Mouse (Mus musculus) frontal cortex, adult 2 months (tissue): ENCODE results near the gene Diras1. TPM values are rescaled to one million over a fixed set of nuclear protein-coding genes. Genes with fewer than 3 reads are reported as not detected.
"Not testable (repeated sequence)": the region's sequence is repeated elsewhere in the genome, so short reads cannot be mapped to it uniquely, and the experiment has no call there.

Experiments
- DNase-seq, 2 experiments: peaks; one replicate each; pipeline ENCODE4 v3.0.0; 2022; ENCODE audit warnings: low spot score in 1 of 2; ENCODE audit errors: extremely low spot score in 1 of 2
- polyA plus RNA-seq: library from polyadenylated mRNA; depleted of rRNA; stranded (reverse); fragments of >200 nt; gene quantifications from 2 replicates; pipeline ENCODE4 v1.2.3, GENCODE M21; 2012

Gene Diras1
- polyA plus RNA-seq, 1 experiment, result 82.1 TPM

DNA sequence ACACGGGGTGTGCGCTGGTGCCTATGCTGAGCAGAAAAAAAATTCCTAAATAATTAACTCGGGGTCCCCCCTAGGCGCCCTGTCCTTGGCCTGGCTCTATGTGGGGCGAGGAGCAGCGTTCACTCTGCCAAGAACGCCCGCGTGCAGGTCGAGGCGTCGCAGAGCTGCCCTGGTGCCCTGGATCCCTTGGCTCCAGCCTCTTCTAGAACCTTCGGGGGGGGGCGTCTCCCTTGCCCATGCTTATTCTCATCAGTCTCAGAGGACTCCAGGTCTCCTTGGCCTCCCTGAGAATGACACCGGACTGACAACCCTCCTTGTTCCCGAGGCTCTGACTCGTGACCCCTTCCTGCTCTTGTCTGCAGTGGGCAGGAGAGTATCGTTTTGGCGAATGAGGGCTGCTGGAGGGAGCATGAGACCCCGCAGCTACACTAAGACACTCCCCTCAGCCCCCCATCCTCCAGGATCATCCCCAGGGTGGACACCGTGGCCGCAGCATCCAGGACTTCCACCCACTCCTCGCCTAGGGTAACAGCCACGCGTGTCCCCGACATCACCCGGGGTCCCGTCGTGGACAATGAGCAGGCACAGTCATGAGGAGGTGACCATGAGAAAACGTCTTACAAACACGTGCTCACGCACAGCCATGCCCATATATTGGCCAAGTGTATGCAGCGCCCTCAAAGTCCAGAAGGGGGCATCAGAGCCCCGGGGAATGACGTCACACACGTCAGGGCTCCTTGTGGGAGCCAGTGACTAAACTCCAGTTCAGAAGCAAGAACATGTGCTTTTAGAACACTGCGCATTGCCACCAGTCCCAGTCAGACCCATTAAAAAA lies 25.9 kb downstream of the Diras1 start:
- DNase-seq, result peak; percentile 77 to 94

- peak in 1 of 2 experiments; percentile 78 for DNase-seq
Observed at GRCm38 (mm10) chr10:80998778-80999177, 26.7 kb downstream of the Diras1 start.

- peak in 1 of 2 experiments; percentile 69 for DNase-seq
Observed at GRCm38 (mm10) chr10:80998021-80998420, 27.4 kb downstream of the Diras1 start.

DNA sequence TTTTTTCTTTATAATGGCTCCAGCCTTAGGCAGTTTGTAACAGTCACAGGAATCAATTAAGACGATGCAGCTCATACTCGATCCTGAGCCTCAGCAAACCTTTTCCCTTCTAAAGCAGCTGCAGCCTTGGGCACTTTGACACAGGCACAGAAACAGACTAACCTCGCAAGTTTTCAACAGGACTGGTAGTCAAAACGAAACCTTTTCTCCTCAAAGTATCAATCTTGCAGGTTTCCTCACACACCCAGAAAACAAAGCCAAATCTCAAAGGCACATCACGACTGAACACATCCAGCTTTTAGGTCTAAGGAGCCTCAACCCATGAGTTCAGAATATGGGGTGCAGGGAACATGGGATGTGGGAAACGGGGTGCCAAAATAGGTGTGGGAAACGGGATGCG lies 28.1 kb downstream of the Diras1 start:
- DNase-seq, result no peak

- DNase-seq, result no peak
Observed at GRCm38 (mm10) chr10:80996501-80996900, 29.0 kb downstream of the Diras1 start.

- DNase-seq, result peak in 1 of 2 experiments; percentile 93
Observed at GRCm38 (mm10) chr10:80995091-80995632, 30.3 kb downstream of the Diras1 start.

DNA sequence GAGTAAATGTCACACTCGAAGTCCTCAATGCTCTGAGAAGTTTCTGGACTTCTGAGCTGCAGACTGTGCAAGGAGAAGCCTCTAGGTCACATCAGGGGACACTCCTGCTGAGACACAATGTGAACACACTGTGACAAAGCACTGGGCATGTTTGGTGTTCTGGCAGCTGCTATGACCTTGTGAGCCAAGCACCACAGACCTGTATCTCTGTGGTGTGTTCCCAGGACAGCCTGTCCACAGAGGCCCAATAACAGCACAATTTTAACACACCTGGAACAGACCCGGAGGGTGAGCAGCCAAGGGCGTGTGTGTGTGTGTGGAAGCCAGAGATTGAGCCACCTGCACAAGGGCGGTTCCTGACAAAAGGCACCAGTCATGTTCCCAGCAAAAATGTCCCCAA lies 30.8 kb downstream of the Diras1 start:
- no peak for DNase-seq

- peak in 1 of 2 experiments; percentile 60 for DNase-seq
Observed at GRCm38 (mm10) chr10:80993276-80993675, 32.2 kb downstream of the Diras1 start.

DNA sequence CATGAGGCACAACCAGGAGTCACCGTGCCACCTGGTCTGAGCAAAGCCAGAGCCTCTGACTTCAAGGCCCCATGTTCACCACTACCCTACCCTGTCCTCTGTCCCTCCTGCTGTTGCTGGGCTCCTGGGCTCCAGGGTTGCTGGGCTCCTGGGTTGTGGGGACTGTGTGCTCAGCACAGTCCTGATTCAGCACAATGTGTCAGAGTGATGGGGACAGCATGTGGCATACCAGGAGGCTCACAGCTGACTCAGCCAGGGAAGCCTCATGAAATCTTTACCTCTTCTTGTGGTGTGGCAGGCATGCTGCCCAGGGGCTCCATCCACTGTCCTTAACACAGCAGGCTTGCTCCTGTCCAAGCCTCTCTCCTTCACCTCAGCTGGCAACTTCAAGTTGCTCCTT lies 33.5 kb downstream of the Diras1 start:
- no peak for DNase-seq

GRCm38 (mm10) chr10:80991007-80991406 lies 34.5 kb downstream of the Diras1 start:
- no peak for DNase-seq

DNA sequence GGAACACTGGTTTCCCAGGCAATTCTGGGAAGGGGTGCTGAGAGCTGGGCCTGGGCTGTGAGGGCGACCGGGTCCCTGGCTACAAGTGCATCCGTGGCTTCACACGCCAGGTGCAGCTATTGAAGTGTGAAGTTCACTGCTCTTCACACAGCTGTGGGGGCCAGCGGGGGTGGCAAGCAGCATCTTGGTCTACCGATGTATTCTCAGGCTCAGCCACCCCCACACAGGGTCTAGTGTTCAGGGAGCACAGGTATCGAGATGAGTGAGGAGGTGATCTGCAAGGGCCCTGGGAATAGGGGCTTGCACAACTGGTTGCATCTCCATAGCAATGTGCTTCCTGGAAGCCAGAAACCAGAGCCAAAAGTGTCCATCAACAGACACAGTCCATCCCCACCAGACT lies 35.1 kb downstream of the Diras1 start:
- DNase-seq, result no peak

DNA sequence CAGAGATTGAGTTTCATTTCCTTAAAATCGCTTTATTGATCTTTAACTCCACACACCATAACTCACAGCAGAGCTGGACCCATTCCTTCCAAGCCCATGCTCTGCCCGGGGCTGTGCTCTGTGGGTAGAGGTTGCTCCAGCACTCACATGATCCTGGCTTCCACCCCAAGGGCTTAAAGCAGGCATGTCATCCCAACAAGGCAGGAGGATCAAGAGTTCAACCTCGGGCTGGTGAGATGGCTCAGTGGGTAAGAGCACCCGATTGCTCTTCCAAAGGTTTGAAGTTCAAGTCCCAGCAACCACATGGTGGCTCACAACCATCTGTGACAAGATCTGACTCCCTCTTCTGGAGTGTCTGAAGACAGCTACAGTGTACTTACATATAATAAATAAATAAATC lies 35.6 kb downstream of the Diras1 start:
- not testable (repeated sequence) for DNase-seq

- DNase-seq, result no peak
Observed at GRCm38 (mm10) chr10:80989446-80989845, 36.0 kb downstream of the Diras1 start.

DNA sequence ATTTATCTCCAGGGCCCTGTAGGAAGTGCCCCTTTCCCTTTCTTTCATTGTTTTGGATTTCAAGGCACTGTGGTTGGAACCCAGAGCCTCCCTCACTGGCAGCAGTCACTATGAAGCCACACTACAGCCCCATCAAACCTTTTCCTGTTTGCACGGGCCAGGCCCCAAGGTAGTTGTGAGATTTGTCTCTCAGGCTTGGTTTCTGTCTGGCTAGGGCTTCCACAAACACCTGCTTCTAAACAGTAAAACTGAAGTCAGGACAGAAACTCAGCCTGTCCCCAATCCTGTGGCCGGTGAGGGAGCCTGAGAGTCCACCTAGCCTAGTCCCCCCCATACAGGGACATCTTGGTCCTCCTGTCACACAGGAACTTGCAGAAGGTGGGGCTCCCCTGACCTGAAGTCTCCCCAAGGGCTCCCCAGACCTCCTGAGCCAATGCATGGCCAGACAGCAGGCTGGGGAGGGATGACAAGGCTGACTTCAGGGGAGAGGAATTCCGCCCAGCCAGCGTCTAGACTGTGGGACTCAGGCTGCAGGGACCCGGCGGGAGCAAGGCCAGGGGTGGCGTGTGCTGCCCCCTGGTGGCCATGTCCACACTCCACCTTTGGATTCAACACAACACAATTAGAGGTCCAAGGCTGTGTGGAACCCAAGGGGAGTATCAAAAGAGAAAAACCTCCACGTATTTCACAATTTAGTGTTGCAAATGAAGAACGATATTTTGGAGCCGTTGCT lies 37.6 kb downstream of the Diras1 start:
- peak in 1 of 2 experiments; percentile 74 for DNase-seq

- DNase-seq, result no peak
Observed at GRCm38 (mm10) chr10:80986754-80987153, 38.7 kb downstream of the Diras1 start.

DNA sequence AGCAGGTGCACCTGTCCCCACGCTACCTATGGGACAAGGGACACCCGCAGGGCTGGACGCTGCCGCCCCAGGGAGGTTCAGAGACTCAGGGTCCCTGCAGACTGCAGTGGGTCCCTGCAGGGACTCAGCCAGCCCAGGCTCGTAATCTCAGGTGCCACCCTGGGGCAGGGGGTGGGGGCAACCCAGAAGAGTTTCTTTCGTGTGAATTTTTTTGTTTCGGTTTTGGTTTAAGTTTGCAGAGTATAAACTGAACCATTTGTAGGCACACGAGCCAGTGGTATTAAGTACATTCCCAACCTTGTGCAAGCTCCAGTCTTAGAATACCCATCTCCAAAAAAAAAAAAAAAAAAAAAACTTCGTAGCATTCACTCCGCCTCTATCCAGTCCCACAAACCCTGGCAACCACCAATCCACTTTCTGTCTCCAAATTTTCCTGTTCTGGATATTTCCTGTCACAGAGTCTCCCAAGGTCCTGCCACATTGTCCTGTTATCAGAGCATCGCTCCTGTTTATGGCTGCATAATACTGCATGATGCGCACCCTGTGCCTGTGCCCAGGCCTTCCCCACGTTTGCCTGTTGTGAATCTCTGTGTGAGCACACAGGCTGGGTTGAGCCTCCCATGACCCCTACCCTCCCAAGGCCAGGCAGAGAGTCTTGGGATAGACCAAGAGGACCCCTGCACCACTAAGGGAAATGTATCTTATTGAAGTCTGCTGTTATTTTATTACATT lies 39.3 kb downstream of the Diras1 start:
- no peak for DNase-seq

DNA sequence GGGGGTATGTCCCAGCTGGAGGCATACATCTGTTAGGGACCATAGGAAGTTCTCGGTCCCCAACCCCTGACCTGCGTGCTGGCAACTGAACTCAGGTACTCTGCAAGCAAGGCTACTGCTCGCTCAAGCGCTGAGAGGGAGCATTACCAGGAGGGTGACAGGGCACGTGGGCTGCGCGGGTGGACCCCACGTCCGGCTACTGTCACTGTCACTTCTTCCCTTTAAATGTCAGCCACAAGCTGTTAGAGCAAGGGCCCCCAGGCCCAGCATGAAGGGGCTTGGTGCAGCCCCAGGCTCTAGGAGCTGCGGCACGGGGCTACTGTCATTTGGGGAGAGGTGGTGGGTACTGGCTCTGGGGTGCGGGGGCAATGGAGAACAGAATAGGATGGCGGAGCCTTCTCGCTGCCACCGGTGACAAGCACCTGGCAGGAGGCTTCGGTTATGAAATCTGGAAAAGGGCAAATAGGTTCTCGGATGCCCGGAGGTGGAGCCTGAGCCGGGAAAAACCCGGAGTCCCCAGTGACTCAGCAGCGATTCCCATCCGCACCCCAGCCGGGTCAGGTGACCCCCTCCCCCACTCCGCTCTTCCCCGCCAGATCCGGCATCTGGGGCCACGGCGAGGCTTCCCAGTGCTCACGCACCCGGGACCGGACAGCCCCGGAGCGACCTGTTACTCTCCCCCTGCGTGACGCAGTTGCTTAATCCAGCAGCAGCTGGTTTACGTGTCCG lies 40.1 kb downstream of the Diras1 start:
- peak in 1 of 2 experiments; percentile 50 for DNase-seq

GRCm38 (mm10) chr10:80984223-80984622 lies 41.2 kb downstream of the Diras1 start:
- no peak for DNase-seq

DNA sequence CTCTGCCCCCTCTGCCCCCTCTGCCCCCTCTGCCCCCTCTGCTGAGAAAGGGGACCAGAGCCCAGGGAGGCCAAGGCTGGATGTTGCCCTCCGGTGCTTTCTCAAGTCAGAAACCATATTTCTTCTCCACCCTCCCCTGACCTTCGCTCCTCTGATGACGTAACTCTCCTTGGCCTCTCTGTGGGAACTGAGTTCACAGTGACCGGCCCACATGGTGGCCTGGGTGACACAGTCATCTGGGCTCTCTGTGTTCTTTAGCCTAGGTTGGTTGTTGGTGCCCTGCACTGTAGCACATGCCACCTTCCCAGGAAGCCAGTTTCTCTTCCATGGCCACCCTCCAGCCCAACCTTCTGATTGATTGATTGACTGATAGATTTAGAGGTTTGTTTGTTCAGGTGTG lies 43.1 kb downstream of the Diras1 start:
- DNase-seq, result no peak

- no peak for DNase-seq
Observed at GRCm38 (mm10) chr10:80981564-80982112, 43.8 kb downstream of the Diras1 start.
